ENCODE assay signal across 7 mouse cellular contexts in genomic region chr8:120289698-120290181, GRCm38 (mm10).
DNase-seq lines count a peak whose midpoint lies in the region; ATAC-seq lines count a peak whose summit lies in the region.

No protein-coding gene starts in this region.

- H3K27me3 ChIP-seq in forebrain, embryonic 15.5 days = no peaks in the 10 kb centered on the region

- ATAC-seq in forebrain, embryonic 15.5 days (replicated peaks) = peak; percentile 32; the same call in 1 of the 2 replicates

- intact Hi-C loops in heart, postnatal 36 days (cut with DNase I) = loop anchor here (2.0 kb wide), 2 partner anchors 29 to 111 kb away; no protein-coding TSS in a partner anchor

- no peaks in the 10 kb centered on the region for H3K9me3 ChIP-seq in forebrain, embryonic 15.5 days

- H3K4me3 ChIP-seq in forebrain, embryonic 15.5 days = no peak overlapping the region

- peak overlapping the region; percentile 50 for H3K27ac ChIP-seq in forebrain, embryonic 15.5 days (replicated peaks)

- H3K4me1 ChIP-seq in forebrain, embryonic 15.5 days = peaks cover 82% of the 10 kb centered on the region

- no peaks in the 10 kb centered on the region for H3K36me3 ChIP-seq in forebrain, embryonic 15.5 days

- no peak overlapping the region for H3K4me2 ChIP-seq in forebrain, embryonic 15.5 days (replicated peaks)

- no peak overlapping the region for H3K9ac ChIP-seq in forebrain, embryonic 15.5 days (replicated peaks)

- DNase-seq in MN1 (ENCODE audit: low spot score) = peak; percentile 88
- peak; percentile 59 to 75 for DNase-seq in adrenal gland, postnatal 36 days
- DNase-seq in heart, postnatal 36 days = peak; percentile 86 to 87
- DNase-seq in liver = peak; percentile 59
- peak; percentile 67 for DNase-seq in right cerebral cortex, postnatal 14 days
- no peak for DNase-seq in kidney, postnatal 25 days

- 28% methylated on average over 10 of the region's 10 CpGs for WGBS in forebrain, embryonic 15.5 days

Comparison
In these comparisons a context has a peak if more than half of its experiments do, and no peak if none do; other contexts are left out.
1. DNase-seq: peak in MN1 (single experiment), adrenal gland, postnatal 36 days (2 of 2), heart, postnatal 36 days (2 of 2), liver (single experiment) and right cerebral cortex, postnatal 14 days (single experiment); none in kidney, postnatal 25 days (0 of 2).